Mouse (Mus musculus) adrenal gland, adult 18-20 months (tissue): ENCODE data around the gene Rrn3. TPM values are rescaled to one million over a fixed set of nuclear protein-coding genes. Genes with fewer than 3 reads are reported as not detected.
"Not testable (repeated sequence)": the region's sequence is repeated elsewhere in the genome, so short reads cannot be mapped to it uniquely, and the experiment has no call there.

ENCODE experiments used
- DNase-seq, 2 experiments: peaks; one replicate each; pipeline ENCODE4 v3.0.0; 2021 to 2022; ENCODE audit warnings: low spot score in 2 of 2
- long read RNA-seq, 2 experiments: library from polyadenylated mRNA; stranded (forward); transcript quantifications; one replicate each; pipeline ENCODE4 v2.0.0; 2021
- total RNA-seq, 2 experiments: library from RNA; stranded (reverse); gene quantifications; 1 replicate in 1 of 2; 2 replicates in 1 of 2; pipeline ENCODE4 v1.2.3; 2021

The Rrn3 gene
- 10 to 100 TPM; 45.5 to 61.1 TPM for total RNA-seq
- long read RNA-seq, experiment 1, transcript Rrn3-201 (18 exons, 3,582 nt), result major isoform, 49 of 60 reads
- long read RNA-seq, experiment 1, partial matches to known transcripts, result 3 of 60 reads
- long read RNA-seq, experiment 1, other reads (novel, unspliced or antisense), result 8 of 60 reads
- long read RNA-seq, experiment 2, transcript Rrn3-201 (18 exons, 3,582 nt), result major isoform, 79 of 96 reads
- long read RNA-seq, experiment 2, partial matches to known transcripts, result 7 of 96 reads
- long read RNA-seq, experiment 2, other reads (novel, unspliced or antisense), result 10 of 96 reads

- peak; percentile 87 to 88 for DNase-seq
These were observed at the start of gene Rrn3 for GRCm38 (mm10) chr16:13780353-13781036. TSS of gene Rrn3 (plus strand) at chr16:13780708.

GRCm38 (mm10) chr16:13732786-13733185 is 47.7 kb upstream of the Rrn3 start:
- no peak for DNase-seq

- peak; percentile 79 to 84 for DNase-seq
These were observed 46.9 kb upstream of the Rrn3 start for GRCm38 (mm10) chr16:13733518-13734137.

GRCm38 (mm10) chr16:13735977-13736376 is 44.5 kb upstream of the Rrn3 start:
- no peak for DNase-seq

- not testable (repeated sequence) for DNase-seq
These were observed 41.5 kb upstream of the Rrn3 start for GRCm38 (mm10) chr16:13739044-13739443.

GRCm38 (mm10) chr16:13740844-13741243 is 39.7 kb upstream of the Rrn3 start:
- DNase-seq, result no peak

- no peak for DNase-seq
These were observed 32.8 kb upstream of the Rrn3 start for GRCm38 (mm10) chr16:13747708-13748107.

GRCm38 (mm10) chr16:13748124-13748523 is 32.4 kb upstream of the Rrn3 start:
- DNase-seq, result no peak

- not testable (repeated sequence) for DNase-seq
These were observed 31.7 kb upstream of the Rrn3 start for GRCm38 (mm10) chr16:13748813-13749212.

GRCm38 (mm10) chr16:13749306-13749705 is 31.2 kb upstream of the Rrn3 start:
- DNase-seq, result no peak

GRCm38 (mm10) chr16:13749981-13750380 is 30.5 kb upstream of the Rrn3 start:
- DNase-seq, result no peak

GRCm38 (mm10) chr16:13750626-13751025 is 29.9 kb upstream of the Rrn3 start:
- no peak for DNase-seq

- no peak for DNase-seq
These were observed 26.5 kb upstream of the Rrn3 start for GRCm38 (mm10) chr16:13753986-13754385.

GRCm38 (mm10) chr16:13754400-13755190 is 25.9 kb upstream of the Rrn3 start:
- peak; percentile 93 to 95 for DNase-seq

GRCm38 (mm10) chr16:13757823-13758222 is 22.7 kb upstream of the Rrn3 start:
- DNase-seq, result no peak

- not testable (repeated sequence) for DNase-seq
These were observed 17.7 kb upstream of the Rrn3 start for GRCm38 (mm10) chr16:13762807-13763206.

GRCm38 (mm10) chr16:13764519-13764918 is 16.0 kb upstream of the Rrn3 start:
- DNase-seq, result no peak

- no peak for DNase-seq
These were observed 14.1 kb upstream of the Rrn3 start for GRCm38 (mm10) chr16:13766367-13766766.

GRCm38 (mm10) chr16:13771603-13772002 is 8.9 kb upstream of the Rrn3 start:
- DNase-seq, result not testable (repeated sequence)

GRCm38 (mm10) chr16:13772051-13772450 is 8.5 kb upstream of the Rrn3 start:
- DNase-seq, result not testable (repeated sequence)

GRCm38 (mm10) chr16:13774011-13774410 is 6.5 kb upstream of the Rrn3 start:
- peak in 1 of 2 experiments; percentile 33 for DNase-seq
